Mouse (Mus musculus) megakaryocyte, embryonic 14.5 days (primary cell): ENCODE measurements around the gene Rtl10.

Experiments
- FLI1 ChIP-seq: IDR thresholded peaks from 2 replicates; pipeline ENCODE4 v1.6.1; 2012; ENCODE audit warnings: low read length, inconsistent platforms, mixed read lengths
- GATA1 ChIP-seq: IDR thresholded peaks from 3 replicates; pipeline ENCODE4 v1.6.1; 2012; ENCODE audit warnings: mixed read lengths, low read length, inconsistent platforms, borderline replicate concordance

DNA sequence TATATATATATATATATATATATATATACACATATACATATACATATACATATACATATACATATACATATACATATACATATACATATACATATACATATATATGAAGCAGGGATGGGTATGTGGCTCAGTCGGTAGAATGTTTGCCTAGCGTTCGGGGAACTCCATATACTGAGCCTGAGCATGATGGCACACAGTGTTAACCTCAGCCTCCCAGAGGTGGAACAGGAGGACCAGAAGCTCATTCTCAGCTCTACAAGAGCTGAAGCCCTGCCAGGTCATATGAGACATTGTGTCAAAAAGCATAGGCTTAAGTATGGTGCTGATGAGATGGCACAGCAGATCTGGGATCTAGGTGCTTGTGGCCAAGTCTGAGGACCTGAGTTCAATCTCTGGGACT is 8.4 kb upstream of the Rtl10 start:
- no peak for TF ChIP-seq GATA1
- TF ChIP-seq FLI1: no peak
